Mouse (Mus musculus) lung, embryonic 16.5 days (tissue): ENCODE results near the gene Zfp622. TPM values are rescaled to one million over a fixed set of nuclear protein-coding genes. Genes with fewer than 3 reads are reported as not detected.

Experiments
- ATAC-seq: fragments of 200-750 bp; cut with Nextera tagmentation; 2 replicates; pipeline ENCODE4 v1.8.0; 2017; ENCODE audit warnings: low read depth, mild to moderate bottlenecking, moderate library complexity
- H3K27ac ChIP-seq: fragments of 300-500 bp; sonication (generic); 2 replicates; pipeline ENCODE4 v1.5.1; 2014; ENCODE audit warnings: mild to moderate bottlenecking, control low read depth, low read length
- H3K27me3 ChIP-seq: fragments of 300-500 bp; sonication (generic); 2 replicates; pipeline ENCODE4 v1.6.1; 2014; ENCODE audit warnings: low read depth, low read length, mixed read lengths; ENCODE audit not compliant: control insufficient read depth, insufficient read depth
- H3K36me3 ChIP-seq: fragments of 300-500 bp; sonication (generic); 2 replicates; pipeline ENCODE4 v1.6.1; 2014; ENCODE audit warnings: low read length; ENCODE audit not compliant: control insufficient read depth, insufficient read depth
- H3K4me1 ChIP-seq: fragments of 300-500 bp; sonication (generic); replicated peaks from 2 replicates; pipeline ENCODE4 v1.6.1; 2014; ENCODE audit warnings: low read length, mixed read lengths; ENCODE audit not compliant: control insufficient read depth, insufficient read depth
- H3K4me2 ChIP-seq: fragments of 300-500 bp; sonication (generic); 2 replicates; pipeline ENCODE4 v1.6.1; 2014; ENCODE audit warnings: low read depth, low read length, control low read depth
- H3K4me3 ChIP-seq: fragments of 300-500 bp; sonication (generic); 2 replicates; pipeline ENCODE4 v1.5.1; 2014; ENCODE audit warnings: mild to moderate bottlenecking, low read length, control low read depth
- H3K9ac ChIP-seq: fragments of 300-500 bp; sonication (generic); 2 replicates; pipeline ENCODE4 v1.6.1; 2014; ENCODE audit warnings: low read length, control low read depth
- H3K9me3 ChIP-seq: fragments of 300-500 bp; sonication (generic); 2 replicates; pipeline ENCODE4 v1.6.1; 2016; ENCODE audit warnings: low read length; ENCODE audit not compliant: control insufficient read depth
- WGBS: fragments of 180-500 bp; shearing (Covaris S2); extraction: QIAGEN DNeasy Blood & Tissue Kit; methylation state at CpG from one replicate; pipeline ENCODE4 v1.1.7; 2014; 5-methylcytosine and 5-hydroxymethylcytosine counted together
- polyA plus RNA-seq: library from polyadenylated mRNA; unstranded; fragments of >200 nt; fragmentation: Nextera tagmentation; extraction: Ambion mirVana; gene quantifications from 2 replicates; pipeline ENCODE4 v1.2.1, GENCODE M21; 2015

Gene Zfp622
- 19.4 and 22.0 TPM in 2 replicates for polyA plus RNA-seq

DNA sequence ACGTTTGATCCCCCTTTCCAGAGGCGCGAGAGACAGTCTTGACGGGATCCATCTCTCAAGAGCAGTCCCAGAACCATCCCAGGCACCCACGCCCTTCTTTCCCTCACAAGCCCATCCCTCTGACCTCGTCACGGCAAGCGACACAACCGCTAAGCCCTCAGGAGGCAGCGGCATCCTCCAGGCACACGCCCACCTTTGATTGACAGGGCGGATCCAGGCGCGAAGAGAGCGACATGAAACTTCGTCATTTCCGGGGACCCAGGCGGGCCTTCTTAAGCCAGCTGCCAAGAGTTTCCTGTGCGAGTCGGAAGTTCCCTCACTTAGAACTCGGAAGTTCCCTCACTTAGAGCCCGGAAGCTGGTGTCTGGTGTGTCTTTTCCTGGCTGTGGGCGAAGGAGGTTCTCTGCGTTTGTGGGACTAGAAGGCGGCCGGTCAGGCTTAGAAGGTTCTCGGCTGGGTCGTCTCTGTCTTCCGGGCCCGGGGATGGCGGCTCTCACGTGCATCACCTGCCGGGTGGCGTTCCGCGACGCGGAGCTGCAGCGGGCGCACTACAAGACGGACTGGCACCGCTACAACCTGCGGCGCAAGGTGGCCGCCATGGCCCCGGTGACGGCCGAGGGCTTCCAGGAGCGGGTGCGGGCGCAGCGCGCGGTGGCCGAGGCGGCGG is at the start of gene Zfp622:
Gene Zfp622, plus strand, starts transcription at position 300 of the 667 bp plus-strand sequence.
- Histone ChIP-seq H3K36me3 (peaks cover 11% of the 10 kb centered on the region; the same call in 1 of the 2 replicates), H3K4me3 (peak within 1 kb of the TSS; percentile 100), H3K27me3 (no peaks in the 10 kb centered on the region), H3K4me2 (peak within 1 kb of the TSS; percentile 68), H3K27ac (peak within 1 kb of the TSS; percentile 93), H3K9ac (peak within 1 kb of the TSS; percentile 93), H3K9me3 (no peaks in the 10 kb centered on the region), H3K4me1 (peaks cover 10% of the 10 kb centered on the region)
- peak; percentile 97 for ATAC-seq
- WGBS, result 0% methylated on average over 57 of the region's 57 CpGs

DNA sequence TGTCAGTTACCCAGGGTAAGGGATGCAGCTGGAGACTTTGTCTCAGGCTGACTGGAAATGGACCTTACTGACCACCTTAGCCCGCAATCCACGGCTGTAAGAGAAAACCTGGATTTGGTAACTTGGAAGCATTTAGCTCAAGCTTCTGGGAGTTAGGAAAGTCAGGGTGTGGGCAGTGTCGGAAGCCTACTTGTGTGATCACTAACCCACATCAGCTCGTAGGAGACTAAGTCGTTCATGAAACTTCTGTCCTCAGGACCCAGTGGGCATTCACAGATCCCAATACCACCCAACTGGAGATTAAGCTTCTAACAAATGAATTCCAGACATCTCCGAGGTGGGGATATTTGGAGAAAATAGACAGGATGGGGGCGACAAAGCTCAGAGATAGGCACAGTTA is 49.8 kb upstream of the Zfp622 start:
- Histone ChIP-seq H3K9me3 (no peaks in the 10 kb centered on the region), H3K27ac (no peak overlapping the region), H3K36me3 (no peaks in the 10 kb centered on the region), H3K4me1 (peaks cover 17% of the 10 kb centered on the region), H3K4me3 (no peak overlapping the region), H3K9ac (no peak overlapping the region), H3K27me3 (no peaks in the 10 kb centered on the region), H3K4me2 (no peak overlapping the region)
- WGBS, result 86% methylated on average over 7 of the region's 7 CpGs
- no peak for ATAC-seq

DNA sequence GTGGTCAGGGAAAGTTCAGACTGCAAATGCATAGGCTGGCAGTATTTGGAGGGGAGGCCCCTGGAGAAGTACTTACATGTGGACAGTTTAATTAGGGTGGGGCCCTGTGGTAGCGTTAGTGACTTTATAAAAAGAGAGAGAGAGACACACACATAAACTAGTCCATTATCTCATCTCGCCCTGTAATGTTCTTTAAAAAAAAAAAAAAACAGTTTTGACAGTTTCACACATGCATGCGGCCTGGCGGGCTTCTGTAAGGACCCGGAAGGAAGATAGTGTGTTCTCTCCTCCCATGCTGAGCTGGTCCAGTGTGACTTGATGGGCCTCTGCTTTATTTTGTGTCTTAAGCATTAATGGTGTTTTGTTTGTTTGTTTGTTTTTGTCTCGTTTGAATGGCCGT is 45.7 kb upstream of the Zfp622 start:
- no peak for ATAC-seq
- no peaks in the 10 kb centered on the region for H3K27me3 ChIP-seq
- WGBS, result 84% methylated on average over 7 of the region's 7 CpGs
- no peak overlapping the region for H3K9ac ChIP-seq
- H3K4me1 ChIP-seq, result peaks cover 2% of the 10 kb centered on the region
- no peak overlapping the region for H3K4me2 ChIP-seq
- no peak overlapping the region for H3K27ac ChIP-seq
- H3K9me3 ChIP-seq, result no peaks in the 10 kb centered on the region
- H3K36me3 ChIP-seq, result no peaks in the 10 kb centered on the region
- H3K4me3 ChIP-seq, result no peak overlapping the region

DNA sequence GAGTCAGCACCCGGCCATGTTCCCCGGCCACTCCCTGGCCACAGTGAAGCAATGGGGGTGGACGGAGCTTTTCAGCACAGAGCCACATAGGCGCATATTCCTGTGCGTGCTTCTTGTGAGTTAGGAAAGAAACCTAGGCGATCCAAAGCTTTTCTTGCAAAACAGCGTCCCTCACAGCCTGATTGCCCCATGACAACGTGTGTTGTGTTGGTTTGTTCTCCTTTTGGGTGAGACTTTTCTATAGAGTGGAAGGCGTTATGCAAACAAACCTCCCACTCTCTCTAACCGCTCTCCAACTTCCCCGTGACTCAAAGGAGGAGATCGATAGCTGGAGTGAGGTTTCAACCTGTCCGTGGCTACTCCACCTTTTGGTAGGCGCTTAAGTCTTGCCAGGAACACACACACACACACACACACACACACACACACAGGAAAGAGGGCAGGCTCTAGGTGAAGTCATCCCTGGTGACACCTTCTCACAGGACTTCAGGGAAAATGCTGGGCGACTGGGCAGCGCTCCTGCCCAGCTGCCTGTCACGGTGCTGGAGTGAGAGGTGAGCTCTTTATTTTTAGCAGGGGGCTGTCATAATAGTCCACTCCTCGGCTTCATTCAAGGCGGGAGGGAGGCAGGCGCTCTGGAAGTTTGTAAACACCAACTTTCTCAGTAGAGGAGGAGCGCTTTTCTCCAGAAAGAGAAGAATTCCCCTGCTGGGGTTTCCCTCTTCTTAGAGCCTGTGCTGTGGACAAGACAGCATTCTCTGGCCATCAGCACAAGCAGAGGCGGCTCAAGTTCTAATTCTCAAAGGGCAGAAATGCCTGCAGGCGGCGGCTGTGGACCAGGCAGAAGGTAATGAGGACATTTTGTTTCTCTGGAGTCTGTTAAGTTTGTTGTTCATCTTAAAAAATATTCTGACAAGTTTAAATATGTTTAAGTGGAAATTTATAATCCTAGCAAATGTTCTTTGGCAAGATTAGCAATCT is 43.5 kb upstream of the Zfp622 start:
- peak overlapping the region; percentile 49 for H3K4me2 ChIP-seq
- no peaks in the 10 kb centered on the region for H3K9me3 ChIP-seq
- H3K4me3 ChIP-seq, result peak overlapping the region; percentile 29
- peak; percentile 70 for ATAC-seq
- no peaks in the 10 kb centered on the region for H3K27me3 ChIP-seq
- peak overlapping the region; percentile 11; the same call in 1 of the 2 replicates for H3K9ac ChIP-seq
- H3K4me1 ChIP-seq, result no peaks in the 10 kb centered on the region; the same call in 1 of the 2 replicates
- H3K27ac ChIP-seq, result no peak overlapping the region
- no peaks in the 10 kb centered on the region for H3K36me3 ChIP-seq
- WGBS, result 19% methylated on average over 24 of the region's 24 CpGs

DNA sequence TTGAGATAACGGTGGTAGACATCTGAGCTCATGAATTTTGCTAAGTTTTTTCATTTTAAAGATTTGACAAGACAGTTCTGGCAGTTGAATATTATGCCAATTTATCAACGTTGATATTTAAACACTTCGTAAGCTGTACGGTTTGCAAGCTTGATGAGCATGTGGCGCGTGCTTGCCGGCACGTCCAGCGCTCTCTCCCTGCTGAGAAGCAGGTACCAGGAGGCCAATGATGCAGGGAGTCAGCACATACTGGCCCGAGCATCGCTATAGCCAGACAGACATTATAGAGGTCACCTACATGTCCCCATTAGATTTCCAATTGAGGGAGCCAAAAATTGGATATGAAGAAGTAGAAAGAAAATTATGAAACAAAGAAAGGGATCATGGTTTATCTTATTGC is 42.7 kb upstream of the Zfp622 start:
- Histone ChIP-seq H3K9ac (no peak overlapping the region), H3K4me3 (no peak overlapping the region), H3K27ac (no peak overlapping the region), H3K4me2 (no peak overlapping the region), H3K27me3 (no peaks in the 10 kb centered on the region), H3K36me3 (no peaks in the 10 kb centered on the region), H3K4me1 (no peaks in the 10 kb centered on the region; the same call in 1 of the 2 replicates), H3K9me3 (no peaks in the 10 kb centered on the region)
- no peak for ATAC-seq
- WGBS, result 69% methylated on average over 11 of the region's 11 CpGs

DNA sequence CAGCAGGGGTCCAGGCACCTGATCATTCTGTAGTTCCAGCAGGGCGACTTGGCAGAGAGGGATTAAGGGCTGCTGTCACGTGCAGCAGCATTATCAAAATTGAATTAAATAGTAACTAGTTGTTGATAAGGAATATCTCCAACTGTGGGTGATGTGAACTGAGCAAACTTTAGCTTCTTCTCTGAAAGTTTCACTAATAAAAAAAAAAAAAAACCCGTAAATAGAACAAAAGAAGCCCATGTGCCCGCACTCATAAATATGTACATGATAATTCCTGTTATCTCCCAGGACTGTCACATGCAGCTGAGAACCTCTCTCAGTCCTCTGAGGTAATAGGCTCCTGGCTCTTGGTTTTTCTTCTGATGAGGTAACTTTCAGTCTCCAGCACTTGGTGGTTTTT is 41.8 kb upstream of the Zfp622 start:
- Histone ChIP-seq H3K9me3 (no peaks in the 10 kb centered on the region), H3K9ac (no peak overlapping the region), H3K36me3 (no peaks in the 10 kb centered on the region), H3K27me3 (no peaks in the 10 kb centered on the region), H3K4me3 (no peak overlapping the region), H3K4me1 (no peaks in the 10 kb centered on the region; the same call in 1 of the 2 replicates), H3K4me2 (no peak overlapping the region), H3K27ac (no peak overlapping the region)
- no peak for ATAC-seq
- 56% methylated on average over 4 of the region's 4 CpGs for WGBS

DNA sequence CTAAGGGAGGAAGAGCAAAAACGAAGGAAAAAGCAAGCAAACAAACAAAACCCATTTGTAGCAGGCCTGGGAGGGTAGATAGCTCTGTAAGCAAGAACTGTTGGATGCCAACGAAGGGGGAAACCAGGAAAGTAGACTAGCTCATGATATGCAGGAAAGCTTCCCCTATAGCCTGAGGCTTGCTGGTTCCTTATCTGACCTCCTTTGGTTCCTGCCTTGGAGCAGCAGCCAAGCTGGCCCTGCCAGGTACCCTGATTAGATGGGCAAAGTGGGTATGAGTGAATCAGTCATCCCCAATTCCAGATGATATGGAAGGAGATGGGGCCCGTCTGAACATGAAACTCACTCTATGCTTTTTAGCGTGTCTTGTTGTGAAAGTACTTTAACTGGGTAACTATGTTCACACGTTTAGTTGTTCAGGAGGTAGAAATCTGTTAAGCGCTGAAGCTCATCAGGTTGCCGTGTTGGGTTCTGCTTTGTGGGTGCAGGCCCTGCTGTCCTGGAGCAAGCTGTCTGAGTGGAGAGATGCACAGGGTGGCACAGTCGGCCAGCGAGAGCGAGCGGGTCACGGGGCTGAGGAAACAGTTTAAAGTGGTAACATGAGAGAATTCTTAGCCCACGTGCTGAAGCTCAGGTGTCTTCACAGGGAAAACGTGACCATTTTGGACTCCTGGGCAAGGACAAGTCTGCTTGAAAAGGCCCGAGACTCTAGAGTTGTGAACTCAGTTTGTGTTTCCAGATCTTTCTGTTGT is 40.6 kb upstream of the Zfp622 start:
- Histone ChIP-seq H3K27me3 (no peaks in the 10 kb centered on the region), H3K27ac (no peak overlapping the region), H3K4me2 (no peak overlapping the region), H3K4me3 (no peak overlapping the region), H3K9ac (no peak overlapping the region), H3K36me3 (no peaks in the 10 kb centered on the region), H3K9me3 (no peaks in the 10 kb centered on the region), H3K4me1 (no peaks in the 10 kb centered on the region; the same call in 1 of the 2 replicates)
- no peak for ATAC-seq
- 84% methylated on average over 15 of the region's 15 CpGs for WGBS

DNA sequence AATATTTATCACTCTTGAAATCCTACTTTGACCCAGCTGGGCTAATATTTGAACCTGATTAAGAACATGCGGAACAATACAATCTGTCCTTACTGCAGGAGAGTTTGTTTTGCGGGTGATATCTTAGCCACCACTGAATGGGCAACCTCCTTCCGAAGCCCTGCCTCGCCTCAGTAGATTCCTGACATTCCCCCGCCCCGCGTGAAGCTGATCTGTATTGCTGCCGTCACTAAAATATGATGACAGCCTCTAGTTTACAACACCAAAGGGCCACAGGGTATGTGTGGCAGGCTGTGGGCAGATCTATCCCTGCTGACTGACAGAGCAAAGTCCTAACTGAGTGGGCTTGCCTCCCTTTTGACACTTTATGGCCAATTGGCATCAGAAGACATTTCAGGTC is 38.9 kb upstream of the Zfp622 start:
- peak; percentile 35; the same call in 1 of the 2 replicates for ATAC-seq
- Histone ChIP-seq H3K36me3 (no peaks in the 10 kb centered on the region), H3K4me1 (no peaks in the 10 kb centered on the region; the same call in 1 of the 2 replicates), H3K27ac (no peak overlapping the region), H3K4me3 (no peak overlapping the region), H3K27me3 (no peaks in the 10 kb centered on the region), H3K4me2 (no peak overlapping the region), H3K9me3 (no peaks in the 10 kb centered on the region), H3K9ac (no peak overlapping the region)
- WGBS, result 31% methylated on average over 8 of the region's 8 CpGs
